Mouse (Mus musculus): Measurements from ENCODE around the gene Fibin.

Fibin gene

DNA sequence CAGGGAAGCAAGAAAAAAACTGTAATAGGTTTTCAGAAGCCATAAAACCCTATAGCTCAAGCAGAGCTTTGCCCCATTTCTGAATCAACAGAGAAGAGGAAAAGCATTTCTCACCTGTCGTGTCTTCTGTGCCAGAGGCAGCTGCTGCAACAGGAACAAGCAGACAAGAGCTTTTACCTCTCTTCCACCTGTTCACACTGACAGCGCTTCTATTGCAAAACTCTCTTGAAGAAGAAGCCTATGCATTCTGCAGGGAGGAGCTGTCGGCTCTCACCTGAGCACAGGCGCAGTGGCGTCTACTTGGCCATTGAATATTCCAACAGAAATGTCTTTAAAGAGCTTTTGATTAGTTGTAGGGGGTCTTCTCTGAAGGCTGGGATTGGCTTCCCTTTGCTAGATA, 48.9 kb downstream of the Fibin start:
- DNase-seq (ENCODE audit: low spot score), result no peak

- DNase-seq (ENCODE audit: low spot score), result no peak
Observed at GRCm38 (mm10) chr2:110313305-110313824, 49.6 kb downstream of the Fibin start.

All from layer of hippocampus, adult 9-10 months (tissue).